Mouse (Mus musculus) testis, adult 2 months (tissue): ENCODE measurements around the gene Pou5f1.

Source experiments
- CTCF ChIP-seq: fragments of 200-500 bp; IDR thresholded peaks from 2 replicates; pipeline ENCODE4 v1.5.1; 2012; ENCODE audit warnings: low read depth, mild to moderate bottlenecking, inconsistent platforms, low read length, moderate library complexity; ENCODE audit not compliant: control insufficient read depth, insufficient read depth, insufficient replicate concordance
- POLR2A ChIP-seq: fragments of 200-500 bp; IDR thresholded peaks from 2 replicates; pipeline ENCODE4 v1.6.1; 2012; ENCODE audit warnings: low read depth, mild to moderate bottlenecking, inconsistent platforms, low read length, moderate library complexity; ENCODE audit not compliant: control insufficient read depth

- TF ChIP-seq POLR2A (no peak), CTCF (no peak)
Observed at GRCm38 (mm10) chr17:35502762-35503161, 3.1 kb upstream of the Pou5f1 start.
